Mouse (Mus musculus) kidney, embryonic 15.5 days (tissue): ENCODE results near the gene Srxn1. TPM values are rescaled to one million over a fixed set of nuclear protein-coding genes. Genes with fewer than 3 reads are reported as not detected.
A peak's percentile ranks its signal among the peaks of the same experiment; 100 is the strongest.

Experiments used
- ATAC-seq: fragments of 200-750 bp; cut with Nextera tagmentation; replicated peaks from 2 replicates; pipeline ENCODE4 v1.8.0; 2017; ENCODE audit warnings: moderate TSS enrichment; ENCODE audit not compliant: low FRiP score
- H3K27ac ChIP-seq: fragments of 300-500 bp; sonication (generic); 2 replicates; pipeline ENCODE4 v1.5.1; 2015; ENCODE audit warnings: mild to moderate bottlenecking, inconsistent platforms
- H3K27me3 ChIP-seq: fragments of 300-500 bp; sonication (generic); 2 replicates; pipeline ENCODE4 v1.6.1; 2015; ENCODE audit warnings: inconsistent platforms
- H3K36me3 ChIP-seq: fragments of 300-500 bp; sonication (generic); 2 replicates; pipeline ENCODE4 v1.6.1; 2015; ENCODE audit warnings: inconsistent platforms
- H3K4me1 ChIP-seq: fragments of 300-500 bp; sonication (generic); 2 replicates; pipeline ENCODE4 v1.6.1; 2015; ENCODE audit warnings: inconsistent platforms
- H3K4me2 ChIP-seq: fragments of 300-500 bp; sonication (generic); 2 replicates; pipeline ENCODE4 v1.6.1; 2015; ENCODE audit warnings: moderate library complexity, mild to moderate bottlenecking, inconsistent platforms
- H3K4me3 ChIP-seq: fragments of 300-500 bp; sonication (generic); replicated peaks from 2 replicates; pipeline ENCODE4 v1.5.1; 2015; ENCODE audit warnings: mild to moderate bottlenecking, inconsistent platforms
- H3K9ac ChIP-seq: fragments of 300-500 bp; sonication (generic); 2 replicates; pipeline ENCODE4 v1.6.1; 2015; ENCODE audit warnings: mild to moderate bottlenecking, inconsistent platforms
- H3K9me3 ChIP-seq: fragments of 300-500 bp; sonication (generic); replicated peaks from 2 replicates; pipeline ENCODE4 v1.6.1; 2016; ENCODE audit warnings: inconsistent platforms
- WGBS: fragments of 180-500 bp; shearing (Covaris S2); methylation state at CpG from one replicate; pipeline ENCODE4 v1.1.7; 2015; ENCODE audit warnings: mixed read lengths; 5-methylcytosine and 5-hydroxymethylcytosine counted together
- polyA plus RNA-seq: library from polyadenylated mRNA; unstranded; fragments of >200 nt; fragmentation: Nextera tagmentation; extraction: Ambion mirVana; gene quantifications from 2 replicates; pipeline ENCODE4 v1.2.1, GENCODE M21; 2015

The Srxn1 gene
- polyA plus RNA-seq, 1 experiment from 2014 or later, result 14.5 TPM

DNA sequence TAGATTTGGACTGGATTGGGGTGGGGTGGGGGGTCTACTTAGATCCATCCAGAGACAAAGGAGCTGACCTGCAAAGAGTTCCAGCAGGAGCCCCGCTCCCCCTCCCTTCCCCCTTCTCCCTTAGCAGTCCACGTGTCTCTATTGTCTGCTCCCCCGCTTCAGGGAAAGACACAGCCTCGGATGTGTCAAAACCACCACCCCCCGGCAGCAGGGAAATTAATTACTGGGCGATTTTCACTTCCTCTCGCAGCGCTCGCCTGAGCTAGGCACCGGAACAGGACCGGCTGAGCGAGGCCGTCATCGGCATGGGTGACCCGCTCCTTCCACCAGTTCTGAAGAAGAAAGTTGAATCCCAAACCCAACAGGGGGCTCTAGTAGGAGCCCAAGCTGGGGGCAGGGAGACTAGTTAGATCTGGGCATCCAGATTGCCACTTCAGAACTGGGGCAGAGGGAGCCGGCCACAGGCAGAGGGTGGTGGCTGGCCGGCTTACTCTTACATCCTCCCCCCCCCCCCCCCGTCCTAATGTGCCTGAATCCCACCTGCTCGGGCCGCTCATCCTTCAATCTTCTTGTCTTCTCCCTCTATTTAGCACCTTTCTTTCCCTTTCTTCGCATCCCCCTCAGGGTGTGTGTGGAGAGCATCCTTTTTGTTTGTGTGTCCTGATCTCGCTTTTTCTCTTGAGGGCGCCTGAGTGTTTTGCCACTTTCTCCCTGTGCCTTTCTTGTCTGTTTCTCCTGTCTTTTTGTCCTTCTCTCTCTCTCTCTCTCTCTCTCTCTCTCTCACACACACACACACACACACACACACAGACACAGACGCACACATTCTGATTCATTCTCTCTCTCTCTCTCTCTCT is 24.4 kb upstream of the Srxn1 start, which contains the start of gene Scrt2:
TSS of gene Scrt2 (plus strand) at position 845 of the 857 bp plus-strand sequence.
- Histone ChIP-seq H3K4me1 (peaks cover 16% of the 10 kb centered on the region), H3K4me3 (peak within 1 kb of the TSS; percentile 40), H3K27ac (no peak within 1 kb of the TSS), H3K9ac (no peak within 1 kb of the TSS), H3K4me2 (peak within 1 kb of the TSS; percentile 74), H3K9me3 (no peaks in the 10 kb centered on the region), H3K27me3 (peaks cover 95% of the 10 kb centered on the region), H3K36me3 (no peaks in the 10 kb centered on the region)
- WGBS, result 1% methylated on average over 24 of the region's 24 CpGs
- no peak; the same call in 1 of the 2 replicates for ATAC-seq

DNA sequence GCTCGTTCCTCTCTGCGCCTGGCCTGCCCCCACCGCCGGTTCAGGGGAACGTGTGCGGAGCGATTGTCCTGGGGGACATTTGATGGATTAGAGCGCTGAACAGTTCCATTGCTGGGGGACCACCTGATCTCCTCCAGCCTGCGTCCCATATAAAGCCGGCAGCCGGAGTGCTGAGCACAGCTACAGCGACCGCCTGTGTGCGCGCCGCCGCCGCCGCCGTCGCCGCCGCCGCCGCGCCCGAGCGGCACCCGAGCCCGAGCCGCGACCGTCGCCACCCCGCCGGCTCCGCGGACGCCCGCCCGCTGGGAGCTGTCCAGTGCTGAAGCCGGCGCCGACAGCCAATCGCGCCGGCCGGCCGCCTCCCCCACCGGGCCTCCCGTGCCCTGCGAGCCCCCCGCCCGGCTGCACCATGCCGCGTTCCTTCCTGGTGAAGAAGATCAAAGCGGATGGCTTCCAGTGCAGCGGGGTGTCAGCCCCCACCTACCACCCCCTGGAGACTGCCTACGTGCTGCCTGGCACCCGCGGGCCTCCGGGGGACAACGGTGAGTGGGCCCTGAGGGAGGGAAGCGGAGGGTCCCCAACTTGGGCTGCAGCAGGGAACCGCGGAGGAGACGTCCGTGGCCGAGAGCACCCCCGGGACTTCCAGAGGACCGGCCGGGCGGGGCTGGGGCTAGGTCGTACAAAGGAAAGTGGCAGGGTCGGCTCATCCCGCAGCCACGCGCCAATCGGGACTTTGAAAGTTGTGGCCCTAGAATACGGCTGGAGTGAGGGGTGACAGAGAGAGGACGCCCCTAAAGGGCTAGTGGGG is 23.5 kb upstream of the Srxn1 start:
- Histone ChIP-seq H3K4me3 (peak overlapping the region; percentile 40), H3K9me3 (no peaks in the 10 kb centered on the region), H3K27ac (no peak overlapping the region), H3K36me3 (no peaks in the 10 kb centered on the region), H3K27me3 (peaks cover 88% of the 10 kb centered on the region), H3K4me1 (peaks cover 16% of the 10 kb centered on the region), H3K4me2 (peak overlapping the region; percentile 74), H3K9ac (no peak overlapping the region)
- ATAC-seq, result peak; percentile 92
- under 1% methylated on average over 81 of the region's 81 CpGs for WGBS

GRCm38 (mm10) chr2:152082456-152083285 is 22.6 kb upstream of the Srxn1 start:
- WGBS, result 23% methylated on average over 7 of the region's 7 CpGs
- H3K9ac ChIP-seq, result no peak overlapping the region
- H3K4me3 ChIP-seq, result peak overlapping the region; percentile 40
- ATAC-seq, result peak; percentile 44
- peak overlapping the region; percentile 74 for H3K4me2 ChIP-seq
- peaks cover 16% of the 10 kb centered on the region for H3K4me1 ChIP-seq
- H3K27me3 ChIP-seq, result peaks cover 82% of the 10 kb centered on the region
- H3K36me3 ChIP-seq, result no peaks in the 10 kb centered on the region
- H3K27ac ChIP-seq, result no peak overlapping the region
- no peaks in the 10 kb centered on the region for H3K9me3 ChIP-seq

DNA sequence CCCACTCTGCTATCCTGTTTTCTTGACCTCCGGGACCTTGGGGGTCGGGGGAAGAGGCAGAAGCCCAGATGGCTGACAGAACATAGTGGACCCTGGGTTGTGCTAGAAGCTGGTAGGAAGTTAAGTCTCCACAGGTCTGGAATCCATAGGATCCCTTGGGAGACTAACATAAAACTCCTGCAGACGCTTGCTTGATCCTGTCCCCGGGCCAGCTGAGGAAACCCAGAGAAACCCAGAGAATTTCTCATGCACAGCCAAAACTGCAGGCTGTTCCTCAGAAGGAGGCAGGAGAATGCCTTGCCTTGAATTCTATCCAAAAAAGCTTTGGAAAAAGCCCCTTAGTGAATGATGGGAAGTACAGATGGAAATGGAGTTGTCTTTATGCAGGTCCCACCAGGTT is 21.9 kb upstream of the Srxn1 start:
- Histone ChIP-seq H3K27me3 (peaks cover 78% of the 10 kb centered on the region), H3K9me3 (no peaks in the 10 kb centered on the region), H3K4me2 (no peak overlapping the region), H3K9ac (no peak overlapping the region), H3K4me3 (no peak overlapping the region), H3K4me1 (peaks cover 16% of the 10 kb centered on the region), H3K36me3 (no peaks in the 10 kb centered on the region), H3K27ac (no peak overlapping the region)
- no peak for ATAC-seq
- 60% methylated on average over 4 of the region's 4 CpGs for WGBS

DNA sequence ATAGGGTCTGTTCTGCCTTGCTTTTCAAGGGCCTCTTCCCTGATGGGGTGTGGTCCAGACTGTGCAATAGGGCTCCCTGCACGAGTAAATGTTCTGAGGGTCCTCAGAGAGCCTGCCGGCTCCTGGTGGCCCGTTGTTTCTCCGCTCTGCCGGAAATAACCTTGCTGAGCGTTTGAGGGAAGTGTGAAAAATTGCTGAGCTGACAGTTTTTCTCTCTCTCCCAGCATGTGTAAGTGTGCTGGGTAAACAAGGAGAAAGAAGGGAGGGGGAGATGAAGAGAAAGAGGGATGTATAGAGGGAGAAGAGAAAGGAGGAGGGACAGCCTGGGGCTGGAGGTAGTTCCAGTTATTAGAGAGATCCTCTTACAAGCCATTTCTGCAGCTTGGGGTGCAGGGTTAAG is 21.0 kb upstream of the Srxn1 start:
- peaks cover 16% of the 10 kb centered on the region for H3K4me1 ChIP-seq
- H3K36me3 ChIP-seq, result no peaks in the 10 kb centered on the region
- H3K27me3 ChIP-seq, result peaks cover 78% of the 10 kb centered on the region
- 49% methylated on average over 6 of the region's 6 CpGs for WGBS
- ATAC-seq, result no peak
- no peak overlapping the region for H3K4me3 ChIP-seq
- H3K27ac ChIP-seq, result no peak overlapping the region
- no peak overlapping the region for H3K4me2 ChIP-seq
- H3K9ac ChIP-seq, result no peak overlapping the region
- no peaks in the 10 kb centered on the region for H3K9me3 ChIP-seq

- no peak for ATAC-seq
- no peaks in the 10 kb centered on the region for H3K9me3 ChIP-seq
- peaks cover 78% of the 10 kb centered on the region for H3K27me3 ChIP-seq
- WGBS, result 87% methylated on average over 6 of the region's 6 CpGs
- no peaks in the 10 kb centered on the region for H3K36me3 ChIP-seq
- H3K27ac ChIP-seq, result no peak overlapping the region
- no peak overlapping the region for H3K4me3 ChIP-seq
- peaks cover 14% of the 10 kb centered on the region for H3K4me1 ChIP-seq
- H3K4me2 ChIP-seq, result no peak overlapping the region
- no peak overlapping the region for H3K9ac ChIP-seq
These were observed 19.9 kb upstream of the Srxn1 start for GRCm38 (mm10) chr2:152085414-152085813.

- H3K27ac ChIP-seq, result no peak overlapping the region
- no peak overlapping the region for H3K4me3 ChIP-seq
- WGBS, result 77% methylated on average over 6 of the region's 6 CpGs
- no peaks in the 10 kb centered on the region for H3K36me3 ChIP-seq
- peaks cover 79% of the 10 kb centered on the region for H3K27me3 ChIP-seq
- H3K4me2 ChIP-seq, result no peak overlapping the region
- H3K9ac ChIP-seq, result no peak overlapping the region
- no peaks in the 10 kb centered on the region for H3K9me3 ChIP-seq
- peaks cover 5% of the 10 kb centered on the region for H3K4me1 ChIP-seq
- no peak for ATAC-seq
These were observed 18.9 kb upstream of the Srxn1 start for GRCm38 (mm10) chr2:152086451-152086850.

- Histone ChIP-seq H3K4me3 (no peak overlapping the region), H3K9ac (no peak overlapping the region), H3K9me3 (no peaks in the 10 kb centered on the region), H3K4me2 (no peak overlapping the region), H3K27me3 (peaks cover 80% of the 10 kb centered on the region), H3K4me1 (peaks cover 2% of the 10 kb centered on the region), H3K27ac (no peak overlapping the region), H3K36me3 (no peaks in the 10 kb centered on the region)
- no peak for ATAC-seq
- 85% methylated on average over 5 of the region's 5 CpGs for WGBS
These were observed 18.2 kb upstream of the Srxn1 start for GRCm38 (mm10) chr2:152087111-152087510.

- WGBS, result 13% methylated on average over 4 of the region's 4 CpGs
These were observed 16.2 kb upstream of the Srxn1 start for GRCm38 (mm10) chr2:152089078-152089477.

GRCm38 (mm10) chr2:152089581-152089980 is 15.7 kb upstream of the Srxn1 start:
- Histone ChIP-seq H3K9me3 (no peaks in the 10 kb centered on the region), H3K36me3 (no peaks in the 10 kb centered on the region), H3K4me1 (peaks cover 13% of the 10 kb centered on the region), H3K27ac (no peak overlapping the region), H3K9ac (no peak overlapping the region), H3K4me2 (no peak overlapping the region), H3K4me3 (no peak overlapping the region), H3K27me3 (peaks cover 80% of the 10 kb centered on the region)
- no peak for ATAC-seq
- 77% methylated on average over 5 of the region's 5 CpGs for WGBS

More at GRCm38 (mm10) chr2:152089078-152089477, 16.2 kb upstream of the Srxn1 start:
- Histone ChIP-seq H3K27me3 (peaks cover 80% of the 10 kb centered on the region), H3K36me3 (no peaks in the 10 kb centered on the region), H3K9me3 (no peaks in the 10 kb centered on the region), H3K9ac (no peak overlapping the region), H3K4me3 (no peak overlapping the region), H3K4me1 (peaks cover 12% of the 10 kb centered on the region), H3K27ac (no peak overlapping the region), H3K4me2 (no peak overlapping the region)
- ATAC-seq, result no peak

DNA sequence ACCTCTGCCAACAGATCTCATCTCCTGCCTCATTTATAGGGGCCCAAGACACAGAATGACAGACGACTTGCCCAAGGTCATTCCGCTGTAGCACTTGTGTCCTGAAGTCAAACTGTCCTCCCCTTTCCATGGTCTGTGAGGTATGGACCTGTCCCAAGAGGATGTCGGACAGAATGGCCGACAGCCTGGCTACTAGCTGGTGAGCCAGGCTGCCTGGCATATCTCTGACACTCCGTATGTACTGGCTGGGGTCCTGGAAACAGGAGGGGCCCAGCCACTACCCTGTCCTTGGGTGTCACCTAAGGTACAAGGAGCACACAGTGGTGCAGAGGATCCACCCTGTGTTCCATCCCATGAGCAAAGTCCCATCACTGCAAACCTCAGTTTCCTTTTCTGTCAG is 14.8 kb upstream of the Srxn1 start:
- peaks cover 80% of the 10 kb centered on the region for H3K27me3 ChIP-seq

More for the DNA sequence above, 14.8 kb upstream of the Srxn1 start:
- no peak overlapping the region for H3K9ac ChIP-seq
- no peak overlapping the region for H3K4me3 ChIP-seq
- H3K4me2 ChIP-seq, result no peak overlapping the region
- H3K9me3 ChIP-seq, result no peaks in the 10 kb centered on the region
- WGBS, result 87% methylated on average over 5 of the region's 5 CpGs
- no peak for ATAC-seq
- H3K4me1 ChIP-seq, result peaks cover 22% of the 10 kb centered on the region
- no peaks in the 10 kb centered on the region for H3K36me3 ChIP-seq
- no peak overlapping the region for H3K27ac ChIP-seq
